ENCODE assay signal across 11 mouse cellular contexts in the genomic region with DNA sequence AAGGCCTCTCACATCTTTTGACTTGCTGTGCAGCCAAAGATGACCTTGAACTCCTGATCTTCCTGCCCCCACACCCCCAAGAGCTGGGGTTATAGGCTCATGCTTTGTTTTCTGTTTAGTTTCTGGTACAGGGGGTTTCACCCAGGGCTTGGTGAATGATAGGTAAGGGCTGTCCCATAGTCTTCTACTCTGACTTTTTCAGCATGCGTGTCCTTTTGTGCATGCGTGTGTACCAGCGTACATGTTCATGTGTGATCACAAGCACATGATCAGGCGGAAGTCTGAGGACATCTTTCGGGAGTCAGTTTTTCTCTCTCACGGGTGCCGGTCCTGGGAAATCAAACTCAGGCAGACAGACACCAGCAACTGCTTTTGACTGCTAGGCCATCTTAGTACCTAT. TPM values are rescaled to one million over a fixed set of nuclear protein-coding genes. Genes with fewer than 3 reads are reported as not detected.
A peak's percentile ranks its signal among the peaks of the same experiment; 100 is the strongest.
DNase-seq lines count a peak whose midpoint lies in the region; ATAC-seq and TF ChIP-seq lines count a peak whose summit lies in the region.
"Had no signal": no experiment of that assay in that cellular context is flagged by ENCODE, and none has a peak within 500 bp of the region (broad histone marks: within the 10 kb centered on the region; RNA-seq: fewer than 3 reads in every experiment).

No protein-coding gene starts in this region.

- H3K4me1 ChIP-seq in megakaryocyte, embryonic 14.5 days: peaks cover 75% of the 10 kb centered on the region
- H3K4me1 ChIP-seq in liver, embryonic 15.5 days (replicated peaks): peaks cover 82% of the 10 kb centered on the region

- no peak for DNase-seq in gastrocnemius, adult 2 months
- no peak for DNase-seq in gastrocnemius, adult 8-10 months (ENCODE audit: low spot score in 2 of 2)
- no peak for DNase-seq in left cerebral cortex, postnatal 10 days (ENCODE audit: extremely low spot score in 1 of 2, low spot score in 2 of 2)
- DNase-seq in testis, postnatal 10 days (ENCODE audit: low spot score): no peak
- DNase-seq: cerebellum, postnatal 25 days; gastrocnemius, postnatal 10 days; layer of hippocampus, adult 9-11 months had no signal

- H3K9me3 ChIP-seq in megakaryocyte, embryonic 14.5 days: no peaks in the 10 kb centered on the region
- no peaks in the 10 kb centered on the region for H3K9me3 ChIP-seq in liver, embryonic 15.5 days (replicated peaks)

- H3K4me2 ChIP-seq in liver, embryonic 15.5 days: peak overlapping the region; percentile 91

- peaks cover 25% of the 10 kb centered on the region for H3K36me3 ChIP-seq in megakaryocyte, embryonic 14.5 days (replicated peaks; ENCODE audit: low read length)
- peaks cover under 1% of the 10 kb centered on the region for H3K36me3 ChIP-seq in liver, embryonic 15.5 days (replicated peaks)

- TF ChIP-seq CTCF in gastrocnemius, adult 2 months (IDR thresholded peaks at IDR 0.05): no peak

- intact Hi-C loops in gastrocnemius, adult 2 months (cut with DNase I): loop anchor here (10.0 kb wide), 1 partner anchor 549 kb away; no protein-coding TSS in a partner anchor
- intact Hi-C loops in left cerebral cortex, postnatal 10 days (cut with DNase I): no loop called here

- no peaks in the 10 kb centered on the region for H3K27me3 ChIP-seq in megakaryocyte, embryonic 14.5 days (replicated peaks)
- H3K27me3 ChIP-seq in liver, embryonic 15.5 days: no peaks in the 10 kb centered on the region

- H3K27ac ChIP-seq in gastrocnemius, adult 2 months: peak overlapping the region; percentile 98
- H3K27ac ChIP-seq in liver, embryonic 15.5 days (replicated peaks): 0 out of 2 replicates have a peak overlapping the region, but pooled peaks have one; percentile 61

- no peak for ATAC-seq in megakaryocyte, adult 5-6 weeks (ENCODE audit: poor library complexity, severe bottlenecking)
- no peak for ATAC-seq in liver, embryonic 15.5 days (ENCODE audit: insufficient read depth)
- ATAC-seq in megakaryocyte-erythroid progenitor cell, adult 5-6 weeks (replicated peaks; ENCODE audit: low FRiP score, low TSS enrichment, poor library complexity, severe bottlenecking): no peak

- 78% methylated on average over 7 of the region's 7 CpGs for WGBS in liver, embryonic 15.5 days (ENCODE audit: insufficient replicate concordance)

- peak overlapping the region; percentile 90 for H3K4me3 ChIP-seq in gastrocnemius, adult 2 months
- H3K4me3 ChIP-seq in megakaryocyte, embryonic 14.5 days (replicated peaks): peak overlapping the region; percentile 6
- no peak overlapping the region for H3K4me3 ChIP-seq in liver, embryonic 15.5 days (replicated peaks)

- no peak overlapping the region for H3K9ac ChIP-seq in liver, embryonic 15.5 days

RNA-seq across cellular contexts. Expression of a gene that starts 3.1 kb away (rescaled TPM):
- total RNA-seq in gastrocnemius, adult 2 months (2021): 10 to 100 TPM; 12.0 to 17.4 TPM
- 10 to 100 TPM in 3 of 4 experiments, 1 to 10 TPM in 1; 10.0 to 12.1 (median 12.0) TPM for total RNA-seq in gastrocnemius, adult 8-10 months (2022)
- 2.9 TPM in 2 replicates for polyA plus RNA-seq in megakaryocyte, embryonic 14.5 days (2012; ENCODE audit: insufficient read depth, low replicate concordance)
- 28.7 and 29.0 TPM in 2 replicates for total RNA-seq in megakaryocyte, adult 5-6 weeks (2015)
- 18.4 and 18.8 TPM in 2 replicates for total RNA-seq in megakaryocyte, adult 5-6 weeks (2017)
- polyA plus RNA-seq in liver, embryonic 15.5 days (2015; fragmentation: Nextera tagmentation; extraction: Ambion mirVana): 6.0 and 6.6 TPM in 2 replicates
- 20.3 and 23.7 TPM in 2 replicates for total RNA-seq in megakaryocyte-erythroid progenitor cell, adult 5-6 weeks (2014; fragmentation: Nextera tagmentation)
- 9.7 and 14.6 TPM in 2 replicates for total RNA-seq in megakaryocyte-erythroid progenitor cell, adult 5-6 weeks (2017)
- 10 to 100 TPM; 23.2 to 24.6 TPM for total RNA-seq in left cerebral cortex, postnatal 10 days (2021)

RNA-seq across cellular contexts. Expression of a gene that starts 48.8 kb away (rescaled TPM):
- 10 to 100 TPM; 38.5 to 56.1 TPM for total RNA-seq in gastrocnemius, adult 2 months (2021)
- total RNA-seq in gastrocnemius, adult 8-10 months (2022): 10 to 100 TPM; 37.8 to 51.1 (median 48.1) TPM
- 0.17 TPM in 1 of 2 replicates, not detected in the other for polyA plus RNA-seq in megakaryocyte, embryonic 14.5 days (2012; ENCODE audit: insufficient read depth, low replicate concordance)
- total RNA-seq in megakaryocyte, adult 5-6 weeks (2015): 1.7 and 3.6 TPM in 2 replicates
- total RNA-seq in megakaryocyte, adult 5-6 weeks (2017): 2.6 and 3.2 TPM in 2 replicates
- polyA plus RNA-seq in liver, embryonic 15.5 days (2015; fragmentation: Nextera tagmentation; extraction: Ambion mirVana): 9.5 and 11.3 TPM in 2 replicates
- 9.2 and 10.9 TPM in 2 replicates for total RNA-seq in megakaryocyte-erythroid progenitor cell, adult 5-6 weeks (2014; fragmentation: Nextera tagmentation)
- 1.5 and 6.3 TPM in 2 replicates for total RNA-seq in megakaryocyte-erythroid progenitor cell, adult 5-6 weeks (2017)
- total RNA-seq in left cerebral cortex, postnatal 10 days (2021): 100 to 1,000 TPM; 126 to 136 TPM
